Mouse (Mus musculus) erythroblast, embryonic 14.5 days (primary cell): ENCODE measurements around the gene Hist1h4d. TPM values are rescaled to one million over a fixed set of nuclear protein-coding genes. Genes with fewer than 3 reads are reported as not detected.
A peak's percentile ranks its signal among the peaks of the same experiment; 100 is the strongest.
"Not testable (repeated sequence)": the region's sequence is repeated elsewhere in the genome, so short reads cannot be mapped to it uniquely, and the experiment has no call there.

Experiments used
- H3K27me3 ChIP-seq: 2 replicates; pipeline ENCODE4 v1.6.1; 2012; ENCODE audit warnings: inconsistent platforms; ENCODE audit not compliant: control insufficient read depth
- H3K36me3 ChIP-seq: 2 replicates; pipeline ENCODE4 v1.6.1; 2012; ENCODE audit warnings: mild to moderate bottlenecking, inconsistent platforms; ENCODE audit not compliant: control insufficient read depth
- H3K4me1 ChIP-seq: 2 replicates; pipeline ENCODE4 v1.6.1; 2012; ENCODE audit warnings: inconsistent platforms; ENCODE audit not compliant: control insufficient read depth
- H3K4me3 ChIP-seq: replicated peaks from 2 replicates; pipeline ENCODE3; 2012; ENCODE audit warnings: moderate library complexity, mild to moderate bottlenecking, inconsistent platforms
- H3K9me3 ChIP-seq: 2 replicates; pipeline ENCODE4 v1.6.1; 2012; ENCODE audit warnings: low read length, inconsistent platforms, mixed read lengths; ENCODE audit not compliant: control insufficient read depth
- GATA1 ChIP-seq: IDR thresholded peaks from 2 replicates; pipeline ENCODE4 v1.6.1; 2012; ENCODE audit warnings: low read length, inconsistent platforms, mixed read lengths
- TAL1 ChIP-seq: IDR thresholded peaks from 3 replicates; pipeline ENCODE4 v1.6.1; 2012; ENCODE audit warnings: low read length, inconsistent platforms, mixed read lengths
- polyA plus RNA-seq: library from polyadenylated mRNA; stranded (reverse); fragments of >175 nt; gene quantifications from 2 replicates; pipeline ENCODE4 v1.2.3, GENCODE M21; 2012

Hist1h4d gene
- polyA plus RNA-seq, 1 experiment, result 11.8 TPM

GRCm38 (mm10) chr13:23585029-23585441, 3.6 kb downstream of the Hist1h4d start:
- TF ChIP-seq TAL1, result no peak
- no peak for TF ChIP-seq GATA1
- H3K36me3 ChIP-seq, result peaks cover 4% of the 10 kb centered on the region; the same call in 1 of the 2 replicates
- H3K4me1 ChIP-seq, result peaks cover 71% of the 10 kb centered on the region
- H3K27me3 ChIP-seq, result no peaks in the 10 kb centered on the region
- no peaks in the 10 kb centered on the region for H3K9me3 ChIP-seq
- H3K4me3 ChIP-seq, result peak overlapping the region; percentile 67

- Histone ChIP-seq H3K4me3 (peak overlapping the region; percentile 67), H3K4me1 (peaks cover 67% of the 10 kb centered on the region)
- H3K27me3 ChIP-seq, H3K9me3 ChIP-seq, H3K36me3 ChIP-seq: not testable (repeated sequence)
Measured at GRCm38 (mm10) chr13:23585442-23586098, 4.2 kb downstream of the Hist1h4d start.

- no peak for TF ChIP-seq TAL1
- no peak for TF ChIP-seq GATA1
- no peaks in the 10 kb centered on the region for H3K9me3 ChIP-seq
Measured at GRCm38 (mm10) chr13:23586099-23586939, 4.9 kb downstream of the Hist1h4d start.

GRCm38 (mm10) chr13:23586940-23587225, 5.5 kb downstream of the Hist1h4d start:
- Histone ChIP-seq H3K4me1 (peaks cover 58% of the 10 kb centered on the region), H3K9me3 (peaks cover 2% of the 10 kb centered on the region; the same call in 1 of the 2 replicates), H3K4me3 (peak overlapping the region; percentile 67), H3K27me3 (no peaks in the 10 kb centered on the region), H3K36me3 (peaks cover 6% of the 10 kb centered on the region)
- TF ChIP-seq TAL1 (no peak), GATA1 (no peak)

More at GRCm38 (mm10) chr13:23586099-23586939, 4.9 kb downstream of the Hist1h4d start:
- Histone ChIP-seq H3K4me3 (peak overlapping the region; percentile 67), H3K36me3 (peaks cover 4% of the 10 kb centered on the region; the same call in 1 of the 2 replicates), H3K4me1 (peaks cover 61% of the 10 kb centered on the region), H3K27me3 (no peaks in the 10 kb centered on the region)

GRCm38 (mm10) chr13:23591206-23591605, 9.8 kb downstream of the Hist1h4d start:
- Histone ChIP-seq H3K9me3 (peaks cover 3% of the 10 kb centered on the region; the same call in 1 of the 2 replicates), H3K36me3 (peaks cover 5% of the 10 kb centered on the region), H3K27me3 (no peaks in the 10 kb centered on the region), H3K4me1 (peaks cover 69% of the 10 kb centered on the region), H3K4me3 (no peak overlapping the region)
- TF ChIP-seq TAL1, result no peak
- TF ChIP-seq GATA1, result no peak

- not testable (repeated sequence) for H3K4me3 ChIP-seq
- H3K4me1 ChIP-seq, result peaks cover 69% of the 10 kb centered on the region
Measured at GRCm38 (mm10) chr13:23591886-23592285, 10.5 kb downstream of the Hist1h4d start.

GRCm38 (mm10) chr13:23592614-23593013, 11.2 kb downstream of the Hist1h4d start:
- Histone ChIP-seq H3K9me3 (peaks cover 3% of the 10 kb centered on the region; the same call in 1 of the 2 replicates), H3K27me3 (no peaks in the 10 kb centered on the region), H3K36me3 (peaks cover 11% of the 10 kb centered on the region), H3K4me1 (peaks cover 73% of the 10 kb centered on the region), H3K4me3 (no peak overlapping the region)
- no peak for TF ChIP-seq TAL1
- TF ChIP-seq GATA1, result no peak

More at GRCm38 (mm10) chr13:23591886-23592285, 10.5 kb downstream of the Hist1h4d start:
- H3K9me3 ChIP-seq, H3K36me3 ChIP-seq, H3K27me3 ChIP-seq: not testable (repeated sequence)

- Histone ChIP-seq H3K4me1 (peaks cover 74% of the 10 kb centered on the region), H3K4me3 (no peak overlapping the region), H3K36me3 (peaks cover 11% of the 10 kb centered on the region), H3K9me3 (peaks cover 3% of the 10 kb centered on the region; the same call in 1 of the 2 replicates), H3K27me3 (no peaks in the 10 kb centered on the region)
- TF ChIP-seq GATA1, result peak; percentile 59
- TF ChIP-seq TAL1, result no peak
Measured at GRCm38 (mm10) chr13:23593051-23593770, 11.8 kb downstream of the Hist1h4d start.

GRCm38 (mm10) chr13:23595185-23595584, 13.8 kb downstream of the Hist1h4d start:
- H3K27me3 ChIP-seq, result no peaks in the 10 kb centered on the region
- H3K4me1 ChIP-seq, result peaks cover 72% of the 10 kb centered on the region
- TF ChIP-seq GATA1, result no peak
- no peak for TF ChIP-seq TAL1
- peaks cover 3% of the 10 kb centered on the region; the same call in 1 of the 2 replicates for H3K9me3 ChIP-seq
- H3K36me3 ChIP-seq, result peaks cover 9% of the 10 kb centered on the region
- peak overlapping the region; percentile 45 for H3K4me3 ChIP-seq
